ENCODE assay signal across 9 mouse cellular contexts in the genomic region with DNA sequence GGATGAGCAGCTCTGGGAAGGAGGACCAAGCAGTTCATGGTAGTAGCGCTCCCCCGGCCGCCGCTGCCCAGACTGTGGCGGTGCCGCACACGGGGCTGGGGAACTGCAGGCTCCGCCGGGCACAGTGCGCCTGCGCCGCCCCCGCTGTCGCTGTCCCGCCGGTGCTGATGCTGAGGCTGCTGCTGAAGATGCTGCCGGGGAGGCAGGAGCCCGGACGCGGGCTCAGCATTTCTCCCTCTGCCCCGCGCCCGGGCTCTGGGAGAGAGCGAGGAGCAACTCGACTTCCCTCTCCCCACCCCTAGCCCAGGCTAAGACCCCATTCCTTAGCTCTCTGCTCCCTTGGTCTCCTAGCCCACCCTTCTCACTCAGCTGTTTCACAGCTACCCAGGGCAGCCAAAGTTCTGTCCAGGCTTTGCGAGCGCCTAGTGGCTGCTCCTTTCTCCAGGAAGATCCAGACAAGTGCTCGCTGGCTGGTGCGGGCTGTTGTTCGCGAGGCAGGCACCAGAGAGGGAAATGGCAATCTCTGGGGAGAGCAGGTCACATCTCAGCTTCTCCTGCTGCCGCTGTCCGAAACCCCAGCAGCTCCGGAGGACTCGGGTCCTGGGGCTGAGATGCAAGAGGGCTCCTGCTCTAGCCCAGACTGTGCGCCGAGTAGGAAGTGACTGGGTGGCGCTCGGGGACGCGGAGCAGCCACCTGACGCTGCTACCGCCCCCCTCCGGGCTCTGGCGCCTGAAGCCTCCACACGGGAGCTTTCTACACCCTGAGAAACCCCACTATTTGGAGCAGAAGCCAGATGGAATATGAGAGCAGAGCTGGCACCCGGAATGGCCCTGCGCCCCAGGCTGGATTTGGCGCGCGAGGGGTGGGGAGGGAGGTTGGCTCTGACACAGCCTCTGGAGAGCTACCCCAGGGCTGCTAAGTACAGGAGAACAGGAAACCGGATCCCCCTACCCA. TPM values are rescaled to one million over a fixed set of nuclear protein-coding genes. Genes with fewer than 3 reads are reported as not detected.
DNase-seq lines count a peak whose midpoint lies in the region; ATAC-seq and TF ChIP-seq lines count a peak whose summit lies in the region.
"Had no signal": no experiment of that assay in that cellular context is flagged by ENCODE, and none has a peak within 500 bp of the region (broad histone marks: within the 10 kb centered on the region; RNA-seq: fewer than 3 reads in every experiment).

A gene (minus strand): TSS at position 642 of the 955 bp plus-strand sequence.

- peak within 1 kb of the TSS; percentile 93 for H3K4me2 ChIP-seq in midbrain, postnatal 0 days (ENCODE audit: low read depth, low read length, poor library complexity, severe bottlenecking)

- peak within 1 kb of the TSS; percentile 73 for H3K4me3 ChIP-seq in midbrain, postnatal 0 days (ENCODE audit: low read depth, low read length)
- H3K4me3 ChIP-seq in thymus, adult 2 months (ENCODE audit: control insufficient read depth, insufficient read depth, low read length) = no peak within 1 kb of the TSS

- H3K4me1 ChIP-seq in midbrain, postnatal 0 days (ENCODE audit: insufficient read depth, low read length) = peaks cover 4% of the 10 kb centered on the region
- H3K4me1 ChIP-seq in thymus, adult 2 months (replicated peaks; ENCODE audit: control insufficient read depth, insufficient read depth, low read length) = no peaks in the 10 kb centered on the region

- no peaks in the 10 kb centered on the region for H3K27me3 ChIP-seq in midbrain, postnatal 0 days (ENCODE audit: insufficient read depth, low read length)
- peaks cover 7% of the 10 kb centered on the region for H3K27me3 ChIP-seq in thymus, adult 2 months (ENCODE audit: control insufficient read depth, insufficient read depth, low read length)

- H3K27ac ChIP-seq in midbrain, postnatal 0 days (ENCODE audit: low read depth, low read length) = peak within 1 kb of the TSS; percentile 69
- H3K27ac ChIP-seq in thymus, adult 2 months (ENCODE audit: control insufficient read depth, insufficient read depth, low read length) = no peak within 1 kb of the TSS

- TF ChIP-seq CTCF in midbrain, postnatal 0 days (IDR thresholded peaks at IDR 0.05) = peak; percentile 11
- TF ChIP-seq CTCF in thymus, adult 2 months (IDR thresholded peaks at IDR 0.05; ENCODE audit: borderline replicate concordance, control insufficient read depth, extremely low read depth, insufficient read depth, low read length, poor library complexity) = no peak

- ATAC-seq in granulocyte monocyte progenitor cell, adult 5-6 weeks (replicated peaks; ENCODE audit: poor library complexity, severe bottlenecking) = peak; percentile 44; the same call in 1 of the 2 replicates
- peak; percentile 88 for ATAC-seq in midbrain, postnatal 0 days (ENCODE audit: low FRiP score)

- DNase-seq in adrenal gland, postnatal 25 days = peak; percentile 5
- DNase-seq in adrenal gland, adult (ENCODE audit: inconsistent age in 2 of 2, low spot score in 1 of 2) = no peak
- DNase-seq in B cell, adult 2 months = peak; percentile 41 to 47
- peak; percentile 78 for DNase-seq in embryo, embryonic 10.5 days (ENCODE audit: low spot score)
- DNase-seq in layer of hippocampus, postnatal 36 days = peak; percentile 68 to 69
- peak; percentile 79 for DNase-seq in midbrain, postnatal 0 days (ENCODE audit: low spot score)
- DNase-seq in thymus, adult 2 months = no peak

- no peak for TF ChIP-seq POLR2A in thymus, adult 2 months (IDR thresholded peaks at IDR 0.05; ENCODE audit: control insufficient read depth, extremely low read depth, insufficient read depth, low read length, poor library complexity)

- peak within 1 kb of the TSS; percentile 64 for H3K9ac ChIP-seq in midbrain, postnatal 0 days (replicated peaks; ENCODE audit: low read length, poor library complexity, severe bottlenecking)

- under 1% methylated on average over 45 of the region's 52 CpGs for WGBS in midbrain, postnatal 0 days
- 4% methylated on average over 52 of the region's 52 CpGs for WGBS in thymus, adult 2 months

- H3K36me3 ChIP-seq in midbrain, postnatal 0 days (ENCODE audit: insufficient read depth, low read length) = no peaks in the 10 kb centered on the region
- no peaks in the 10 kb centered on the region for H3K36me3 ChIP-seq in thymus, adult 2 months (ENCODE audit: control insufficient read depth, insufficient read depth, low read length)

- no peaks in the 10 kb centered on the region for H3K9me3 ChIP-seq in midbrain, postnatal 0 days (ENCODE audit: low read length)

RNA-seq across cellular contexts. Expression of the gene that starts here (rescaled TPM):
- 0.06 TPM in 1 of 2 replicates, not detected in the other for total RNA-seq in adrenal gland, postnatal 25 days (2021)
- 0.41 TPM in 1 of 2 replicates, not detected in the other for total RNA-seq in granulocyte monocyte progenitor cell, adult 5-6 weeks (2014; fragmentation: Nextera tagmentation)
- total RNA-seq in granulocyte monocyte progenitor cell, adult 5-6 weeks (2017) = not detected in 2 replicates
- 10 to 100 TPM; 12.4 to 13.5 TPM for total RNA-seq in layer of hippocampus, postnatal 36 days (2021)
- total RNA-seq in midbrain, postnatal 0 days (2014; rRNA removed) = 8.9 and 10.5 TPM in 2 replicates
- 2.1 and 2.6 TPM in 2 replicates for polyA plus RNA-seq in midbrain, postnatal 0 days (2015; fragmentation: Nextera tagmentation; extraction: Ambion mirVana)
- 0.03 TPM in 1 of 2 replicates, not detected in the other for polyA plus RNA-seq in thymus, adult 2 months (2012; rRNA removed)
- polyA plus RNA-seq: gonadal fat pad, adult 2 months had no signal

Comparison
In these comparisons a context has a peak if more than half of its experiments do, and no peak if none do; other contexts are left out.
1. Peak in DNase-seq in adrenal gland, postnatal 25 days; RNA of the gene not detected or under 1 TPM.
2. Peak in ATAC-seq in granulocyte monocyte progenitor cell, adult 5-6 weeks; RNA of the gene not detected or under 1 TPM.
3. DNase-seq: peak in B cell, adult 2 months (2 of 2), embryo, embryonic 10.5 days (single experiment), layer of hippocampus, postnatal 36 days (2 of 2) and midbrain, postnatal 0 days (single experiment); none in adrenal gland, adult (0 of 2) and thymus, adult 2 months (single experiment).